ENCODE assay signal across 21 mouse cellular contexts in the genomic region with DNA sequence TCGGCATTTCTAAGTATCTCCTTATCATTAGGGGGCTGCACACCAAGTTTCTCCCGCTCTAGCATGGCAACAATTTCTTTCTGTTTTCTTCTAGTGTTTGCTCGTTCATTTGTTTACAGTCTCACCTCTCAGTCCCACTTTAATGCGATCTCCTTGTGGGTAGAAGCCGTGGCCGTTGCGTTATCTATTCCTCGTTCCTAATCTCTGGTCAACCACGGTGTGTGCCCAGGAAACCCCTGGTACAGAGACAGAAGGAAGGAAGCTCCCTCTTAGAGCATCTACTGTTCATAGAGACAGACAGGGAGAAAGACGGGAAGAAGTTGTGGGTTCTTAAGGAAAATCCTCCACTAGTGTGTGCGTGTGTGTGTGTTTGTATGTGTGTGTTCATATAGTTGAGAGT.
DNase-seq lines count a peak whose midpoint lies in the region; ATAC-seq and TF ChIP-seq lines count a peak whose summit lies in the region.
"Had no signal": no experiment of that assay in that cellular context is flagged by ENCODE, and none has a peak within 500 bp of the region (broad histone marks: within the 10 kb centered on the region; RNA-seq: fewer than 3 reads in every experiment).

No protein-coding gene starts in this region.

- DNase-seq in c-Kit-positive CD71-positive TER-119-positive erythroid progenitor cells, embryonic 14.5 days (ENCODE audit: low spot score): peak; percentile 38
- DNase-seq in liver: peak; percentile 51
- DNase-seq in liver, embryonic 14.5 days (ENCODE audit: low read depth in 3 of 3, low spot score in 3 of 3): peak in 1 of 3 experiments; percentile 28
- DNase-seq in frontal cortex, postnatal 25 days (ENCODE audit: low spot score in 2 of 2): no peak
- DNase-seq in forebrain, postnatal 0 days: no peak
- DNase-seq in embryonic facial prominence, embryonic 10.5 days (ENCODE audit: low spot score): no peak
- DNase-seq in heart, postnatal 14 days: no peak
- DNase-seq: adrenal gland, postnatal 10 days; cerebellum, adult 11-12 months; cerebellum, adult 9-10 months; cerebellum, postnatal 25 days; gastrocnemius, postnatal 36 days; heart, adult 18-20 months; heart, postnatal 10 days had no signal

- no peaks in the 10 kb centered on the region for H3K9me3 ChIP-seq in liver, embryonic 14.5 days (ENCODE audit: control insufficient read depth, low read length)
- no peaks in the 10 kb centered on the region for H3K9me3 ChIP-seq in forebrain, postnatal 0 days (ENCODE audit: low read length)
- no peaks in the 10 kb centered on the region for H3K9me3 ChIP-seq in embryonic facial prominence, embryonic 10.5 days
- H3K9me3 ChIP-seq: forebrain, embryonic 15.5 days; heart, embryonic 10.5 days had no signal

- intact Hi-C loops in heart, postnatal 14 days (cut with DNase I): no loop called here

- H3K36me3 ChIP-seq in liver, embryonic 14.5 days (replicated peaks; ENCODE audit: control insufficient read depth, insufficient read depth, low read depth): no peaks in the 10 kb centered on the region
- H3K36me3 ChIP-seq in forebrain, postnatal 0 days (ENCODE audit: insufficient read depth): no peaks in the 10 kb centered on the region
- H3K36me3 ChIP-seq in embryonic facial prominence, embryonic 10.5 days (replicated peaks): no peaks in the 10 kb centered on the region
- H3K36me3 ChIP-seq: forebrain, embryonic 15.5 days; heart, embryonic 10.5 days; hindbrain, embryonic 13.5 days had no signal

- H3K4me1 ChIP-seq in liver, embryonic 14.5 days (replicated peaks; ENCODE audit: control insufficient read depth in 2 of 2, insufficient read depth in 2 of 2, low read length in 1 of 2): peaks cover 23 to 29% of the 10 kb centered on the region in 2 experiments
- no peaks in the 10 kb centered on the region for H3K4me1 ChIP-seq in forebrain, postnatal 0 days (ENCODE audit: insufficient read depth)
- H3K4me1 ChIP-seq in embryonic facial prominence, embryonic 10.5 days: no peaks in the 10 kb centered on the region
- H3K4me1 ChIP-seq: forebrain, embryonic 15.5 days had no signal

- ATAC-seq in liver, embryonic 14.5 days (ENCODE audit: insufficient read depth): peak; percentile 65; the same call in 1 of the 2 replicates
- ATAC-seq in megakaryocyte progenitor cell, adult 5-6 weeks (replicated peaks; ENCODE audit: poor library complexity): peak; percentile 59
- ATAC-seq in forebrain, postnatal 0 days: no peak
- ATAC-seq: forebrain, embryonic 15.5 days; hindbrain, postnatal 0 days had no signal

- peak; percentile 74 for TF ChIP-seq EP300 in liver, embryonic 14.5 days (IDR thresholded peaks at IDR 0.05; ENCODE audit: low read depth)

- no peaks in the 10 kb centered on the region for H3K27me3 ChIP-seq in liver, embryonic 14.5 days (ENCODE audit: control insufficient read depth, insufficient read depth, low read length)
- H3K27me3 ChIP-seq in forebrain, postnatal 0 days (ENCODE audit: insufficient read depth, low read length): no peaks in the 10 kb centered on the region
- no peaks in the 10 kb centered on the region for H3K27me3 ChIP-seq in embryonic facial prominence, embryonic 10.5 days (replicated peaks; ENCODE audit: low read depth, poor library complexity, severe bottlenecking)
- H3K27me3 ChIP-seq: CH12.LX; forebrain, embryonic 15.5 days; hindbrain, embryonic 13.5 days had no signal

- no peak overlapping the region for H3K4me3 ChIP-seq in liver, embryonic 14.5 days (ENCODE audit: insufficient read depth in 1 of 2, low read depth in 2 of 2, low read length in 2 of 2)
- no peak overlapping the region for H3K4me3 ChIP-seq in forebrain, postnatal 0 days (ENCODE audit: low read depth, low read length)
- H3K4me3 ChIP-seq in embryonic facial prominence, embryonic 10.5 days: no peak overlapping the region
- H3K4me3 ChIP-seq: erythroblast, embryonic 14.5 days; forebrain, embryonic 15.5 days; heart, embryonic 10.5 days; hindbrain, embryonic 13.5 days had no signal

- H3K27ac ChIP-seq in liver, embryonic 14.5 days: peak overlapping the region; percentile 8; the same call in 1 of the 2 replicates
- no peak overlapping the region for H3K27ac ChIP-seq in forebrain, postnatal 0 days (ENCODE audit: low read depth, low read length)
- no peak overlapping the region for H3K27ac ChIP-seq in embryonic facial prominence, embryonic 10.5 days (replicated peaks)
- H3K27ac ChIP-seq: forebrain, embryonic 15.5 days; heart, embryonic 10.5 days; hindbrain, embryonic 13.5 days; hindbrain, postnatal 0 days had no signal

- H3K4me2 ChIP-seq in liver, embryonic 14.5 days (ENCODE audit: low read depth): peak overlapping the region; percentile 36
- H3K4me2 ChIP-seq in forebrain, postnatal 0 days (ENCODE audit: low read depth): no peak overlapping the region
- H3K4me2 ChIP-seq: forebrain, embryonic 15.5 days; hindbrain, embryonic 13.5 days had no signal

- no peak for TF ChIP-seq CTCF in liver, embryonic 14.5 days (IDR thresholded peaks at IDR 0.05; ENCODE audit: low read depth)
- TF ChIP-seq CTCF in forebrain, postnatal 0 days (IDR thresholded peaks at IDR 0.05; ENCODE audit: low read depth): no peak

- WGBS in liver, embryonic 14.5 days (ENCODE audit: insufficient replicate concordance): 21% methylated on average over 11 of the region's 11 CpGs
- 93% methylated on average over 11 of the region's 11 CpGs for WGBS in forebrain, postnatal 0 days
- WGBS in embryonic facial prominence, embryonic 10.5 days: 96% methylated on average over 11 of the region's 11 CpGs

- no peak overlapping the region; the same call in 1 of the 2 replicates for H3K9ac ChIP-seq in liver, embryonic 14.5 days (replicated peaks)
- no peak overlapping the region for H3K9ac ChIP-seq in forebrain, postnatal 0 days
- H3K9ac ChIP-seq: forebrain, embryonic 15.5 days; hindbrain, embryonic 13.5 days had no signal

Comparison
In these comparisons a context has a peak if more than half of its experiments do, and no peak if none do; other contexts are left out.
1. DNase-seq: peak in c-Kit-positive CD71-positive TER-119-positive erythroid progenitor cells, embryonic 14.5 days (single experiment) and liver (single experiment); none in frontal cortex, postnatal 25 days (0 of 2), forebrain, postnatal 0 days (single experiment), embryonic facial prominence, embryonic 10.5 days (single experiment) and heart, postnatal 14 days (0 of 2).